Mouse (Mus musculus) left cerebral cortex, adult 8-10 months (tissue): Measurements from ENCODE around the gene Pnpo. TPM values are rescaled to one million over a fixed set of nuclear protein-coding genes. Genes with fewer than 3 reads are reported as not detected.

Experiments
- DNase-seq, 2 experiments: peaks; one replicate each; pipeline ENCODE4 v3.0.0; 2022; ENCODE audit warnings: low spot score in 2 of 2
- total RNA-seq, 4 experiments: library from RNA; stranded (reverse); gene quantifications; 2 replicates each; pipeline ENCODE4 v1.2.4; 2022

Gene Pnpo
- total RNA-seq, 4 experiments from 2014 or later = 43.7 to 51.2 (median 48.6) TPM

GRCm38 (mm10) chr11:96970341-96970740, 26.6 kb upstream of the Pnpo start:
- DNase-seq = no peak

- no peak for DNase-seq
Observed at GRCm38 (mm10) chr11:96969746-96970145, 26.0 kb upstream of the Pnpo start.

DNA sequence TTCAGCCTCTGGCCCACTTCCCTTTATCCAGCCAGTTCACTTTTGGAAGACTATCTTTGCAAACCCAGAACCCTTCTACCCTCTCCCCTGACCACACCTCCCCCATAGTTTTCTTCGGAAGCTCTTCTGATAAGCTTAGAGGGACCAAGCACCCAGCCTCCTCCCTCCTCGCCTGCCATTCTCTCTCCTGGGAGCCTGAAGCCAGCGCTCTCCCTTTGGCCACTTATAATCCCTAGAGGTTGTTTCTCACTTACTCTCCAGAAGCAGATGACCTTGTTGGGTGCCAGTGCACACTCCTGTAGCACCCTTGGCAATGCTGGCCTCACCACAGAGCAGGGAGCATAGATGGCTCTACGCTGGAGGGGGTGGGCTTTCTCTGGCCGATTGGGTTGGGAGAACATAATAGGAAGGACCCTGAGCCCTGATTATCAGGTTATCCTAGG, 25.5 kb upstream of the Pnpo start:
- no peak for DNase-seq

GRCm38 (mm10) chr11:96968476-96968875, 24.7 kb upstream of the Pnpo start:
- no peak for DNase-seq

DNA sequence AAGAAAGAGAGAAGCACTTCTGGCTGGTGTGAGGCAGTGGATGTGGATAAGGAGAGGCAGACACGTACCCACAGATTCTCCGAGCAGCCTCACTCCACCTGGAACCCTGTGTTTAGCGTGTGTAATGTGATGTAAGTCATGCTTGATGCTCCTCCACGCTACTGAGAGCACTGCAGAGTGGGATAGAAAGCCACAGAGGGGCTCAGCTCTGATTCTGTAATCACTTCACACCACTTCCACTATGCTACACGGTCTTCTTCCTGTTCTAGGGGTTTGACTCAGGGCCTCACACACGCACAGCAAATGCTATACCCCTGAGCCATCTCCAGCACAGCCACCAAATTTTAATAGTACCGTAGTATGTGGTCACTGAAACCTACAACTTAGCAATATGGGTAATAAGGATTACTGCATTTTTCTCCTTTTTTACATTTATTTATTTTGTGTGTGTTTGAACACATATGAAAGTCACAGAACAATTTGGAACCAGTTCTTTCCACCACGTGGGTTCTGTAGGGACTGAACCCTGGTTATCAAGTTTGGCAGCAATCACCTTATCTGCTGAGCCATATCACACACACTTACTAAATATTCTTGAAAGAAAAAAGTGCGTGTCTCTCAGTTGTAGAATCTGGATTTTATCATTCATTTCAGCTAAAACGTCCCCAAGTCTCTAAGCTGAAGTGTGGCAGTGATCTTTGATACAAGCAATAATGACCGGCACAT, 23.9 kb upstream of the Pnpo start:
- DNase-seq = no peak

DNA sequence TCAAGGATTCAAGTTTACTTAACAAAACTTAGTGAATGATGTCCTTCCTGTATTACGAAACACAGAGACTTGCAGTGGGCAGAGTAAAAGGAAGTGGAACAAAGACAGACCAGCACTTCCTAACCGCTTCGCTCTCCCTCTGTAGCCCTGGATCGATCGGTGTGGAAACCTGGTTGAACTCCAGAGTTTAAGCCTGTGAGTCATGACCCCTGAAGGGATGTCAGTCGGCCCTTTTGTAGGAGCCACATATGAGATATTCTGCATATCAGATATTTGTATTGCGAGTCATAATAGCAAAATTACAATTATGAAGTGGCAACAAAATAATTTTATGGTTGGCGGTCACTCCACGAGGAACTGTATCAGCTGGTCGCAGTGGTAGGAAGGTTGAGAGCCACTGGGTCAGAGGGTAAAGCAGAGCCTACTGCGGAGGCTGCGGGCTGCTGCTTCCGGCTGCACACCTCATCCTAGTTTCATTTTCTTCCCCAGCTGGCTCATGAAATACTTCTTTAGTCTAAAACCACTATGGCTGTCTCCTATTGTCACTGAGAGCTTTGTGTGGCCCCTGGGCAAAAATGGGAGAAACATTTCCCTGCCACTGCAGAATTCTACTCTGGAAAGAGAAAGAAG, 23.2 kb upstream of the Pnpo start:
- no peak for DNase-seq

DNA sequence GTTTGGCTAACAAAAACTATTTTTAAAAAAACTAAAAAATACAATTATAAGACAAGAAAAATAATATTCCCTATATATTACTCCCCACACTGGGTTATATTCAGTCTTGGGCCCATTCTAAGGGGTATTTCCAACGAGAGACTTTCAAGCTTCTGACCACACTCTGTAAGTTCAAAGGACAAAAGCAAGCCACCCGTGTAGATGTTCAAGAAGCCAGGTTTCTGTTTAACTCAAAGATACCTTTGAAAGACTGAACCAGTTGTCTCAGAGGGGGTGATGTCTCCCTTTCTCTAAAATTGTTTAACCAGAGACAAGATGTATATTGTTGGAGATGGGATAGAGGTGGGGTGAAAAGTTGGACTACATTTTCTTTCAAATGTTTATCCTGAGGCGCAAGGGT, 22.4 kb upstream of the Pnpo start:
- DNase-seq = no peak

DNA sequence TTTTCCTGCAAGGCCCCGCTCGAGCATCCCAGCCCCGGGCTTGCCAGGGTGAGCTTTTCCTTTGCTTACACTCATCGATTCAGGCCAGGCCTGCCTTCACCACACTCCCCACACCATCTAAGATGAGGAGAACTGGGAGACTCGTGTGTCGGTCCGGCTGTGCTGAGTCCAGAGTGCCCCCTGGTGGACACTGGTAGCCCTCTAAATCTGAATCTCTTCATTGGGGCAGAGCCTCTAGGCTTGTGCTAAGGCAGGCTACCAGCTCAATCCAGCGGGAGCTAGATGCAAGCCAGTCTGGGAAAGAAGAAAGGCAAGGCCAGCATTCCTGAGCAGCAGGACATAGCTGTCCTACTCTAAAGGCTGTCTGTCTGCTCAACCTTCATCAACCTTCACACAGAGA, 19.8 kb upstream of the Pnpo start:
- DNase-seq = peak; percentile 57 to 80

- no peak for DNase-seq
Observed at GRCm38 (mm10) chr11:96957061-96957805, 13.4 kb upstream of the Pnpo start.

- no peak for DNase-seq
Observed at GRCm38 (mm10) chr11:96956009-96956724, 12.4 kb upstream of the Pnpo start.

GRCm38 (mm10) chr11:96955094-96955493, 11.3 kb upstream of the Pnpo start:
- no peak for DNase-seq

GRCm38 (mm10) chr11:96952896-96953295, 9.1 kb upstream of the Pnpo start:
- DNase-seq = no peak

DNA sequence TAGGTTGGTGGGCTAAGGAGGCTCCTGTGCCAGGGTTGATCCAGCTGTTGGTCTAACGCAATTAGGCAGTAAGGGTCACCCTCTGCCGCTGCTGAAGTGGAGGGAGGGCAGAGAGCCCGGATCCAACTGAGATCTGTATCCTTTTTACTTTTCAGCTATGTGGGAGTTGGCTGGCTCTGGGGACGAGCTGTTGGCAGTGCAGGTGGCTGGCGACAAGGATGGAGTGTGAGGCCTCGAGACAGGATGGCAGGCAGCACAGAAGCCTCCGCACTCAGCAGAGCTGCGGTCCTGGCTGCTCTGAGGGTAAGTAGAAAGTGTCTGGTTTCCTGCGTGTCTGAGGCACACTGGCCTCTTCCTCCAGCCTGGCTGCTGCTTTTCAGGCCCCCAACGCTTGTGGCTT, 8.6 kb upstream of the Pnpo start:
- DNase-seq = no peak

DNA sequence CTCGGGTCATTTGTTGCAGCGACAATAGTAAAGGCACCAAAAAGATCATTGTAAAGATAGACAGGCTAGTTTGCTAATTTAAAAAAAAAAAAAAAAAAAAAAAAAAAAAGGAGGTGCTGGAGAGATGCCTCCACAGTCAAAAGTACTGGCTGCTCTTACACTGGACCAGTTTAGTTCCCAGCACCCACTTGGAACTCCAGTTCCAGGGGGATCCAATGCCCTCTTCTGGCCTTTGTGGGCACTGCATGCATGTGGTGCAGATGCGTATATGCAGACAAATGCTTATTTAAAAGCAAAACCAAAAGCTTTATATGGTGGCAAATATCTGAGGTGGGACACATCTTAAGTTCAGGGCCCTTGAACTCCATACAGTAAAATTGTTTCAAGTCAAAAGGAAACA, 7.0 kb upstream of the Pnpo start:
- no peak for DNase-seq

DNA sequence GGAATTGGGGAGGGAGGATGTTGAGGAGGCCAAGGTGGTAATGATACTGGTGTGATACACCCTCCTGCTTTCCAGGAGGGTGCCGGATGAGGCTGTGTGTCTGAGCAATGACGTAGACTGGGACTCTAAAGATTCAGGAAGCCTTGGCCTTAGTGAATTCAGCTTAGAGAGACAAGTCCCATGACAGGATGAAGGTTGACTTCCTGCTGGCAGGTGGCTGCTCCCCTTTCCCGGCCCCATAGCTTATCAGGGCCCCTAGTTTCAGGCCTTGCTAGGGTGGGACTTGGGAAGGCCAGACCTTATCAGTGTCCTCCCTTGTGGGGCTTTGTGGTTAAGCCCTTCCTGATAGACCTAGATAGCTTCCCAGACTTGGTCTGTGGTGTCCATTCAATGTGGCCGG, 4.1 kb upstream of the Pnpo start:
- no peak for DNase-seq

DNA sequence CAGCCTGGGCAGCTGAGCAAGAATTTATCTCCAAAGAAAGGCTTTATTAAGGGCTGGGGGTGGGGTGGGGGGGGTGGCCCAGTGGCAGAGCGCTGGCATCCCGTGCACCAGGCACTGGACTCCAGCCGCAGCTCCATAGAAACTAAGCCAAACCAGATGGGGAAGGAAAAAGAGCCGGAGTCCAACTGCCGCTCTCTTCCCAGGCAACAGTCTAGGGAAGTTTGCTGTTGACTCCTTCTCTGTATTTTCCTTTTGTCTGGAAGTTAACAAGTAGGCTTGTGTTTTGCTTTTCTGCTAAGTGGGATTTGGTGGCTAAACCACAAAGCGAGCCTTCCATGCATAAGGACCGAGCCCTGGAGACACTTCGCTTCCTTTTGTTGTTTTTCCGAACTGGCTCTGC, 2.7 kb upstream of the Pnpo start:
- DNase-seq = no peak

DNA sequence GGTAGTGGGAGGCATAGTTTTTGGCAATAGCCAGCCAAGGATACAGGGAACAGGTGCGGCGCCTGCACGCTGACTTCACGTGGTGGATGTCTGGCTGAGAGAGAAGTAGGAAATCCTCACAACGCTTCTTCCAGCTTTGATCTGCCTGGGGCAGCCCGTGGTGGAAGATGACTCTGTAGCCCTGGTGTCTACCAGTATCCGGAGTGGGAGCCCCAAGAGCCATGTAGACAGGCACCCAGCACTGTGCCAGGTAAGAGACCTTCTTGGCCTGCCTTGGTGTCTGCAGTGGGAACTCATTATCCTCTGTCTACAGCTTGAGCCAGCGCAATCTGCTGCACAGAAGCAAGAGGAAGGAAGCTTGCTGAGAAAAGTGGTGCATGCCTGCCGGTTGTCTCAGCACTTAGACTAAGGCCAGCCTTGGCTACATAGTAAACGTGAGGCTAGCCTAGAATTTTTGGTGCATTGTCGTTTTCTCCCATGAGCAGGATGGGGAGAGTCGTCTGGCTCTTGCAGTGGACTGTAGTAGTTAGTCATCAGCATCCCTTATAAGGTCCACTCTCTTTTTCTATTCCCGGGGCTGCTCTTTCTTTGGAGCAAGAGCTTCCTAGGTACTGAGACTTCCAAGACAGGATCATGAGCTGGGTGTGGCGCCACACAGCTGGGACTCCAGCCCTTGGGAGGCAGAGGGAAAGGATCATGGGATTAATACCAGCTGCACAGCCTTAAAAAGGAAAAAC, 1.2 kb upstream of the Pnpo start:
- no peak for DNase-seq

DNA sequence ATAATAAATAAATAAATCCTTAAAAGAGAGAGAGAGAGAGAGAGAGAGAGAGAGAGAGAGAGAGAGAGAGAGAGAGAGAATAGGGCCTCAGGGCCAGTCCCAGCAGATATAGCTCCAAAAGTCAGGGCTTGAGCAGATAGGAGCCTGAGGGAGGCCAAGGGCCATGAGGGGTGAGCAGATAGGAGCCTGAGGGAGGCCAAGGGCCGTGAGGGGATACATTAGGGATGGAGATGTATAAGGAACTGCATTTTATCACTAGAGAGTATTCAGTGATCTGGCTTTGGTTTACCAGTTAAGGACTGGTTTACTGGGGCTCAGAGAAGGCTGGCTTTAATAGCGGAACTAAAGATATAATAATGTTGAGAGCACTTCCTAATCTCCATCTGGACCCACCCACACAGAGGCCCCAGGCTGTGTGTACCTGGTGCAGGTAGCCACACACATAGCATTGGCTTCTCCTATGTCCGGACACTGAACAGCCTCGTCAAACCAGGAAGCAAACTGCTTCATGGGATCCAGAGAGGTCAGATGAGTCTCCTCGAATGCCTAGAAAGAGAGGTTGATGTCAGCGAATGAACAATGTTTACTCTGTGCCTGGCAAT, 1.7 kb downstream of the Pnpo start:
- DNase-seq = no peak

- no peak for DNase-seq
Observed at GRCm38 (mm10) chr11:96940578-96941465, 3.0 kb downstream of the Pnpo start.

- DNase-seq = no peak
Observed at GRCm38 (mm10) chr11:96938426-96938800, 5.4 kb downstream of the Pnpo start.
